Mouse (Mus musculus) testis, adult 2 months (tissue): ENCODE measurements at regions not wholly inside any gene's neighbourhood (a gene's known extent, or its start where the extent isn't known, plus 50 kb on each side); places are given as distances from the start of the nearest gene placed in this dataset.
A peak's percentile ranks its signal among the peaks of the same experiment; 100 is the strongest.

Experiments
- H3K27ac ChIP-seq: fragments of 200-500 bp; 2 replicates; pipeline ENCODE4 v1.5.1; 2012; ENCODE audit warnings: low read depth, low read length; ENCODE audit not compliant: control insufficient read depth, insufficient read depth
- H3K27me3 ChIP-seq: fragments of 200-500 bp; 2 replicates; pipeline ENCODE4 v1.6.1; 2012; ENCODE audit warnings: mild to moderate bottlenecking, low read length, moderate library complexity; ENCODE audit not compliant: control insufficient read depth, insufficient read depth
- H3K36me3 ChIP-seq: fragments of 200-500 bp; 2 replicates; pipeline ENCODE4 v1.6.1; 2012; ENCODE audit warnings: mild to moderate bottlenecking, low read length; ENCODE audit not compliant: control insufficient read depth, insufficient read depth
- H3K4me1 ChIP-seq: fragments of 200-500 bp; 2 replicates; pipeline ENCODE4 v1.6.1; 2012; ENCODE audit warnings: low read length; ENCODE audit not compliant: control insufficient read depth, insufficient read depth
- H3K4me3 ChIP-seq: fragments of 200-500 bp; 2 replicates; pipeline ENCODE4 v1.5.1; 2012; ENCODE audit warnings: low read depth, mild to moderate bottlenecking, low read length, moderate library complexity, mixed read lengths; ENCODE audit not compliant: control insufficient read depth
- CTCF ChIP-seq: fragments of 200-500 bp; IDR thresholded peaks from 2 replicates; pipeline ENCODE4 v1.5.1; 2012; ENCODE audit warnings: low read depth, mild to moderate bottlenecking, inconsistent platforms, low read length, moderate library complexity; ENCODE audit not compliant: control insufficient read depth, insufficient read depth, insufficient replicate concordance
- POLR2A ChIP-seq: fragments of 200-500 bp; IDR thresholded peaks from 2 replicates; pipeline ENCODE4 v1.6.1; 2012; ENCODE audit warnings: low read depth, mild to moderate bottlenecking, inconsistent platforms, low read length, moderate library complexity; ENCODE audit not compliant: control insufficient read depth

- Histone ChIP-seq H3K4me3 (no peak overlapping the region; the same call in 1 of the 2 replicates), H3K36me3 (no peaks in the 10 kb centered on the region), H3K27ac (no peak overlapping the region), H3K27me3 (no peaks in the 10 kb centered on the region), H3K4me1 (peaks cover 9% of the 10 kb centered on the region)
- no peak for TF ChIP-seq POLR2A
- no peak for TF ChIP-seq CTCF
Observed at GRCm38 (mm10) chr5:118396004-118396725, 151.1 kb downstream of the 2410131K14Rik start.

- H3K36me3 ChIP-seq = no peaks in the 10 kb centered on the region
- H3K4me1 ChIP-seq = peaks cover 6% of the 10 kb centered on the region
- H3K27ac ChIP-seq = no peak overlapping the region
- TF ChIP-seq CTCF = no peak
- TF ChIP-seq POLR2A = no peak
- no peaks in the 10 kb centered on the region for H3K27me3 ChIP-seq
- H3K4me3 ChIP-seq = no peak overlapping the region
Observed at GRCm38 (mm10) chr5:118400926-118401325, 155.9 kb downstream of the 2410131K14Rik start.

DNA sequence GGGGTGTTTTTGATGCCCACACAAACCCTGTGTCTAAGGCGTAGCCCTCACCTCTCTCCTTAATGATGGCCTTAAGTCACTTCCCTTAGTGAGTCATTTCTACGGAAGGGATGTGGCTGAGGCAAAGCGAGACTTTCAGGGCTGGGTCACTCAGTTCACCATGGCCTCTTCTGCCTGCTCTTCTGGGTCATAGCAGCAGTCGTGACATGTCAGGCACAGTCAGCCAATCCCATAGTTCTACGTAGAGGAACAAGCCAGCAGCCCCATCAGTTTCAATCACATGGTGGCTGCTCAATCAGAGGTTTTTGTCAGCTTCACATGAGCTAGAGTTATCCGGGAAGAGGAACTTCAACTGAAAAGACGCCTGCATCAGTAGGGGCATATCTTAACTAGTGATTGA is 156.1 kb upstream of the Med13l start:
- no peak overlapping the region for H3K27ac ChIP-seq
- no peaks in the 10 kb centered on the region for H3K27me3 ChIP-seq
- peaks cover 11% of the 10 kb centered on the region for H3K4me1 ChIP-seq
- no peaks in the 10 kb centered on the region for H3K36me3 ChIP-seq
- TF ChIP-seq CTCF (no peak), POLR2A (no peak)
- no peak overlapping the region for H3K4me3 ChIP-seq

DNA sequence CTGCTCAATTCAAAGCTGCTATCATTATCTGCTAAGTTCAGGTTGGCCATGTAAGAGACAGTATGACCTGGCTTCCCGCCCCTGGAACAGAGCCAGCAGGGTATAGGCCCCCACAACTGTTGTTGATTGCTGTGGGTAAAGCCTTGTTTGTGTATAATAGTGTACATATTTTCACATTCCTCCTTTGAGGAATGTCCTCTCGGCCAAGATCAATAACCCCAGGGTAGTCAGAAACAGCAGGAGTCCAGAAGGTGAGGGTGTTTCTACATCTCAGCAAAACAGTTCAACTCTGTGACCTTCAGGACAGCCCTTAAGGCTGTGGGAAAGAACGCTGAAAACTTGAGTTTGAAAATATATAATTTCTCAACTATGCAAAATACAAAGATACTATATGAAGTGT is 155.1 kb upstream of the Med13l start:
- H3K27me3 ChIP-seq = no peaks in the 10 kb centered on the region
- TF ChIP-seq CTCF (no peak), POLR2A (no peak)
- H3K4me1 ChIP-seq = peaks cover 11% of the 10 kb centered on the region
- no peaks in the 10 kb centered on the region for H3K36me3 ChIP-seq
- no peak overlapping the region for H3K27ac ChIP-seq
- H3K4me3 ChIP-seq = no peak overlapping the region

DNA sequence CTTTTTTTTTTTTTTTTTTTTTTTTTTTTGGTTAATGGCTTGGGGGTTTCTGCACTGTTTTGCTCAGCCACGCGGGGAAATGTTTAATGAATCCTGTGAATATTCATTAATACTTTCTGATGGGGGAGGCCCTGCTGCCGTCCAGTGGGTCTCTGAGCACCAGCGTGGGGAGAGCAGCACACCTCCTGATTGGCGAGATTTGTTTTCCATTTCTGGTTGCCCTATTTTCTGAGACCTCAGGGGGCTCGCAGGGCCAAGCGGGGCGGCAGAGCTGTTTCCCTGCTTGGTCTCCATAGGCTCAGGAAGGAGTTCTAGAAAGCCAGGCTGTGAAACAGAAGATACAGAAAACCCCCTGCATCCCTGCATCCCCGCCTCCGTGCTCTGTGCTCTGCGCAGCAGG is 153.0 kb upstream of the Med13l start:
- TF ChIP-seq POLR2A (no peak), CTCF (no peak)
- Histone ChIP-seq H3K27ac (no peak overlapping the region), H3K4me3 (no peak overlapping the region), H3K4me1 (peaks cover 11% of the 10 kb centered on the region), H3K27me3 (no peaks in the 10 kb centered on the region), H3K36me3 (no peaks in the 10 kb centered on the region)

DNA sequence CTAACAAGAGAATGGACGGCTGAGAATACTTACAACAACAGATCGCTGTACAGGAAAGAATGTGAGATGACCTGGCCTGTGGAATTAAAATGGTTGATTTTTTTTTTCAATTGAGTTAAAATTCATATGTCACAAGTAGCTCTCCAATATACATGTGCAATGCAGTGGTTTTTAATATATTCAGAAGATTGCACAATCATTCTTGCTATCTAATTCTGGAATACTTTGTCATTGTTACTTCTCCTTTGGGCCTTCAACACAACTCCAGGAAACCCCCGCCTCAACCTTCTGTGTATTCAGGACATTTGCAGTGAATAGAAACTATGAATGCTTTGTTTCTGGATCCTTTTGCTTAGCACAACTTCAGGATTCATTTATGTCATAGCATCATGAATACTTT is 152.5 kb upstream of the Med13l start:
- TF ChIP-seq POLR2A = no peak
- TF ChIP-seq CTCF = no peak
- H3K27ac ChIP-seq = no peak overlapping the region
- H3K4me3 ChIP-seq = no peak overlapping the region
- H3K27me3 ChIP-seq = no peaks in the 10 kb centered on the region
- H3K36me3 ChIP-seq = no peaks in the 10 kb centered on the region
- H3K4me1 ChIP-seq = peaks cover 11% of the 10 kb centered on the region

DNA sequence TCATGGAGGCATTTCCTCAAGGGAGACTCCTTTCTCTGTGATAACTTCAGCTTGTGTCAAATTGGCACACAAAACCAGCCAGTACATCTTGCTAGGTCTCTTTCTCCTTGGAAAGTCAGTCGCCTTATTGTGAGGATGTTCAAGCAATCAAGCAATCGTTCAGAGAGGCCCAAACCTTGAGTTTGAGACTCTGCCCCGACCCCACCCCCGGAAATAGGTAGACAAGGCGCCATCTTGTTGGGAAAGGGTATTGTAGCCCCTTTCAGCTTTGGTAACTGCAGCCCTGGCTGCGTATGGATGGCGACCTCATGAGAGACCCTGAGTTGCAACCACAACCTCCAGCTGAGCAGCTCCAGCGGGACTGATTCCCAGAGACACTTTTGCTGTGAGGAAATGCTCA is 151.7 kb upstream of the Med13l start:
- Histone ChIP-seq H3K4me3 (peak overlapping the region; percentile 32), H3K4me1 (peaks cover 11% of the 10 kb centered on the region), H3K27me3 (no peaks in the 10 kb centered on the region), H3K36me3 (no peaks in the 10 kb centered on the region), H3K27ac (no peak overlapping the region)
- no peak for TF ChIP-seq POLR2A
- TF ChIP-seq CTCF = no peak
